Mouse (Mus musculus): ENCODE data around the gene Slitrk4. TPM values are rescaled to one million over a fixed set of nuclear protein-coding genes. Genes with fewer than 3 reads are reported as not detected.
A peak's percentile ranks its signal among the peaks of the same experiment; 100 is the strongest.

Slitrk4 gene
- polyA plus RNA-seq (2016; fragmentation: Nextera tagmentation; extraction: Ambion mirVana), result 4.2 and 4.9 TPM in 2 replicates

- peak within 1 kb of the TSS; percentile 67 for H3K4me2 ChIP-seq (replicated peaks)
- H3K27ac ChIP-seq, result no peak within 1 kb of the TSS
- peak; percentile 87 for ATAC-seq (ENCODE audit: low FRiP score, low read depth)
- H3K27me3 ChIP-seq (replicated peaks), result no peaks in the 10 kb centered on the region
- no peaks in the 10 kb centered on the region for H3K4me1 ChIP-seq
- H3K9me3 ChIP-seq, result no peaks in the 10 kb centered on the region
- peak within 1 kb of the TSS; percentile 46 for H3K4me3 ChIP-seq
- no peaks in the 10 kb centered on the region for H3K36me3 ChIP-seq
- peak within 1 kb of the TSS; percentile 52; the same call in 1 of the 2 replicates for H3K9ac ChIP-seq
- WGBS, result 14% methylated on average over 53 of the region's 54 CpGs
Measured at GRCm38 (mm10) chrX:64276290-64277125, at the start of gene Slitrk4. Slitrk4 (minus strand) TSS chrX:64276996.

DNA sequence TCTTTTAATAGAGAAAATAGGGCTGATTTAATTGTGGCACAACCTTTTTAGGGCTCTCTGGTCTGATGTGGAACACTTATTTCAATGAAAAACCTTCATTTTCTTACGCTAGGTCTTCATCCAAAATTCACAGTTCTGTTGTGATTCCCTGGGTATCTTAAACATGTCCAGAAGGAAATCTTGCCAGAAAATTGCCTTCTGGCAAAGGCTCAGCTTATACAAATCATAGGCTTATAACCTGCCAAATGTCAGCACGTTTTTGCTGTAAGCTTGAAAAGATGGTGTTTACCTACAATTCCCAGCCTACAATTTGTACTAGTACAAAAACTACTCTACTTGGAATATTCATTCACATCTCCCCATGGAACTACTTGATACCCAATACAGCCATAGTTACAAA lies 42.7 kb upstream of the Slitrk4 start:
- H3K9ac ChIP-seq, result no peak overlapping the region
- H3K9me3 ChIP-seq, result no peaks in the 10 kb centered on the region
- no peaks in the 10 kb centered on the region for H3K36me3 ChIP-seq
- H3K4me1 ChIP-seq, result no peaks in the 10 kb centered on the region
- H3K27ac ChIP-seq, result no peak overlapping the region
- 75% methylated on average over 2 of the region's 2 CpGs for whole genome bisulfite sequencing
- H3K4me2 ChIP-seq (replicated peaks), result no peak overlapping the region
- ATAC-seq (ENCODE audit: low FRiP score, low read depth), result no peak
- H3K4me3 ChIP-seq, result no peak overlapping the region
- no peaks in the 10 kb centered on the region for H3K27me3 ChIP-seq (replicated peaks)

- H3K9ac ChIP-seq, result no peak overlapping the region
- no peaks in the 10 kb centered on the region for H3K36me3 ChIP-seq
- H3K4me1 ChIP-seq, result no peaks in the 10 kb centered on the region
- peak overlapping the region; percentile 67 for H3K4me2 ChIP-seq (replicated peaks)
- 20% methylated on average over 6 of the region's 6 CpGs for WGBS
- no peak; the same call in 1 of the 2 replicates for ATAC-seq (ENCODE audit: low FRiP score, low read depth)
- H3K27me3 ChIP-seq (replicated peaks), result no peaks in the 10 kb centered on the region
- no peak overlapping the region for H3K4me3 ChIP-seq
- no peak overlapping the region for H3K27ac ChIP-seq
- no peaks in the 10 kb centered on the region for H3K9me3 ChIP-seq
Measured at GRCm38 (mm10) chrX:64277991-64278301, 1.1 kb upstream of the Slitrk4 start.

DNA sequence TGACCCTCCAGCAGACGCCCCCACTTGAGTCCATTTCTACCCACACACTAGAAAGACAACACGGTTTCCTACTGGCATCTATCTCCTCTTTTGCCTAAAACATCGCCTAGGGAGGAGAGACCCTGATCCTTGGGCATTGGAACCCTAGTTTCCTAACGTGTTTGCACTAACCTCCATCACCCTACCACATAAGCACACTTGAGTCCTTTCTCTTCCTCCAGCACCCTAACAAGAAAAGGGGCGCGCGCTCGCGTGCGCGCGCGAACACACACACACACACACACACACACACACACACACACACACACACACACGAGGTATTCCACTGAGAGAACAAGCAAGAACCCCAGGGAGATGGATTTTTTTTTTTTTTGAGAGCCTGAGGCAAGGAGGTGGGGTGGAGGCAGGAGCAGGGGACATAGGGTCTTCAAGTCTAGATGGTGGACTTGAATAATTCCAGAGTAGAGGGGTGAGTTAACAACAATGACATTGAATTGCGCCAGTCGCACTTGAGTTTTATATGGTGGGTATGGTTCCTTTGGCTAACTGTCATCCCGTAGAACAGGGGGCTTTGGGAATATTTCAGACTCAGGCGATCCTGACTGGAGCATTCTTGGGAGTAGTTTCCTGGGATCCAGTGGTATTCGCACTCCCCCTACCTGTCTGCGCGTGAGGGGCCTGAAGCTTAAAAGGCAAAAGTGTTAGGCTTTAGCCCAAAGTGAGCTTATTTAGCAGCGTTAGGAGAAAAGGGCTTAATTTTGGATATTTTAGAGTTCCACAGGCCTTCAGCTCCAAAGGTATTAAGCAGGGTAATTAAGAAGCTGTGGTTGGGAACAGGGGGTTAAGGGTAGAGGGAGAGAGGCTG lies 562 bp upstream of the Slitrk4 start:
- 0 out of 2 replicates have a peak overlapping the region, but pooled peaks have one; percentile 38 for H3K9ac ChIP-seq
- peak overlapping the region; percentile 67 for H3K4me2 ChIP-seq (replicated peaks)
- H3K4me1 ChIP-seq, result no peaks in the 10 kb centered on the region
- 21% methylated on average over 22 of the region's 22 CpGs for WGBS
- H3K36me3 ChIP-seq, result no peaks in the 10 kb centered on the region
- H3K4me3 ChIP-seq, result peak overlapping the region; percentile 46
- 0 out of 2 replicates have a peak, but pooled peaks have one; percentile 17 for ATAC-seq (ENCODE audit: low FRiP score, low read depth)
- no peak overlapping the region for H3K27ac ChIP-seq
- no peaks in the 10 kb centered on the region for H3K9me3 ChIP-seq
- no peaks in the 10 kb centered on the region for H3K27me3 ChIP-seq (replicated peaks)

- H3K36me3 ChIP-seq, result no peaks in the 10 kb centered on the region
- no peak overlapping the region for H3K27ac ChIP-seq
- peak; percentile 68 for ATAC-seq (ENCODE audit: low FRiP score, low read depth)
- no peaks in the 10 kb centered on the region for H3K9me3 ChIP-seq
- H3K4me2 ChIP-seq (replicated peaks), result peak overlapping the region; percentile 67
- H3K4me1 ChIP-seq, result no peaks in the 10 kb centered on the region
- 13% methylated on average over 41 of the region's 41 CpGs for WGBS
- peak overlapping the region; percentile 52; the same call in 1 of the 2 replicates for H3K9ac ChIP-seq
- H3K4me3 ChIP-seq, result peak overlapping the region; percentile 46
- H3K27me3 ChIP-seq (replicated peaks), result no peaks in the 10 kb centered on the region
Measured at GRCm38 (mm10) chrX:64275501-64276289, 1.1 kb downstream of the Slitrk4 start.

- no peaks in the 10 kb centered on the region for H3K36me3 ChIP-seq
- H3K27me3 ChIP-seq (replicated peaks), result no peaks in the 10 kb centered on the region
- no peak overlapping the region for H3K27ac ChIP-seq
- no peak overlapping the region for H3K9ac ChIP-seq
- 72% methylated on average over 1 of the region's 1 CpGs for WGBS
- H3K4me2 ChIP-seq (replicated peaks), result no peak overlapping the region
- no peaks in the 10 kb centered on the region for H3K4me1 ChIP-seq
- ATAC-seq (ENCODE audit: low FRiP score, low read depth), result no peak
- H3K4me3 ChIP-seq, result no peak overlapping the region
- H3K9me3 ChIP-seq, result no peaks in the 10 kb centered on the region
Measured at GRCm38 (mm10) chrX:64263481-64263880, 13.3 kb downstream of the Slitrk4 start.

Other genes starting within 250 kb of the Slitrk4 start
- not detected in 2 replicates for gene Gm6760, start 124.8 kb downstream of the Slitrk4 start, polyA plus RNA-seq (2016; fragmentation: Nextera tagmentation; extraction: Ambion mirVana)
- not detected in 2 replicates for gene 3830417A13Rik, start 103.4 kb downstream of the Slitrk4 start, polyA plus RNA-seq (2016; fragmentation: Nextera tagmentation; extraction: Ambion mirVana)